Mouse (Mus musculus): ENCODE measurements at regions not wholly inside any gene's neighbourhood (a gene's known extent, or its start where the extent isn't known, plus 50 kb on each side); places are given as distances from the start of the nearest gene placed in this dataset.

DNA sequence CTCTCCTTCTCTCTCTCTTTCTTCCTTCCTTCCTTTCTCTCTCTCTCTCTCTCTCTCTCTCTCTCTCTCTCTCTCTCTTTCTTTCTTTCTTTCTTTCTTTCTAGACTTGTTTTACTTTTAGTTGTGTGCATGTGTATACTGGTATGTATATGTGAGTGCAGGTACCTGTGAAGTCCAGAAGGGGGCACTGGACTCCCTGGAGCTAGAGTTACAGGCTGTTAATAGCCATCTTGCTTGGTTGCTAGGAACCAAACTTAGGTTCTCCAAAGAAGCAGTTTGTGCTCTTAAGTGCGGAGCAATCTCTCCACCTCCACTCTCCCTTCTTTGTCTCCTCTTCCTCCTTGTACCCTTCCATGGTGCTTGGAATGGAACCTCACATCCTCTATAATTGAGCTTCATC is 77.2 kb downstream of the Gm10604 start:
- no peak for DNase-seq (ENCODE audit: low spot score in 2 of 2)

DNA sequence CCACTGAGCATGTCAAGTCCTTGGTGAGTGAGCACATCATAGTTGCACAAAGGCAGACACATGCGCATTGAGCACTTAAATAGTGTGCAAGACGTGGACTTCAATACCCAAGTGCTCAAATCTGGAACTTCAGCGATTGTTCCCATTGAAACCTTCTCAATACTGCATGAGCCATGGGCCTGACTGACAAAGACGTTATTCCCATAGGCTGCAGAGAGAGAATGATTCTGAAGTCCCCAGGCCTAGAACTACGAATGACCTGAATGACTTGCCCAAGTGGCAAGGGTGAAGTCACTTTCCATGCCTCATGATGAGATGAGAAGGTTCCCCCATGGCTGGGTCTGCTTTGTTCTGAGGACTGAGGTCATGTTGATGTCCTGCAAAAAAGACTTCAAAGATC is 77.7 kb downstream of the Gm10604 start:
- no peak for DNase-seq (ENCODE audit: low spot score in 2 of 2)

DNA sequence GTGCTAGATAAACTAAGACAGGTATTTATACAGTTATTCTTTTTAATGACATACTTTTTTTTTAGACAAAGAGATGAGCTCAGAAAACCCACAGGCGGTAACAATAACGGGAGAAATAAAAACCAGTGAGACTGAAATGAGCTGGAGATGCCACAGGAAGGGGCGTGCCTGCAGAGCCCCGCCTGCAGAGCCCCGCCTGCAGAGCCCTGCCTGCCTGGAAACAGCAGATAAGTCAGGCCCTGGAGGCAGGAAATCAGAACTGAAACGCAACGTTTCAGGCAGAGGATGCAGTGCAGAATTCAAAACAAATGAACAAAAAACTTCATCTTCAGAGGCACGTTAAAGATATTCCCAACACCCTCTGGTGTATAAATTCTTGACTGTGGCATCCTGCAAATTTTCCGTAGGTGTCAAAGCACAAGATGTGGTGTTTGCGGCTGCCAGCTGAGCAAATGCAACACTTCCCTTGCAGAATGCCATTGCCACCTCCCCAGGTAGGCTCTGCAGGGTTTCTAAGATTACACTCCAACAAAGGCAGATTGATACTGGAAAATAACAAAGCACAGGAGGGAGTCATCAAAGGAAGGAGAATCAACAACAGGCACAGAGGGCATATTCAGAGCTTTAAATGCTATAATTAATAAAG is 81.0 kb downstream of the Gm10604 start:
- peak in 1 of 2 experiments; percentile 27 for DNase-seq (ENCODE audit: low spot score in 2 of 2)

DNA sequence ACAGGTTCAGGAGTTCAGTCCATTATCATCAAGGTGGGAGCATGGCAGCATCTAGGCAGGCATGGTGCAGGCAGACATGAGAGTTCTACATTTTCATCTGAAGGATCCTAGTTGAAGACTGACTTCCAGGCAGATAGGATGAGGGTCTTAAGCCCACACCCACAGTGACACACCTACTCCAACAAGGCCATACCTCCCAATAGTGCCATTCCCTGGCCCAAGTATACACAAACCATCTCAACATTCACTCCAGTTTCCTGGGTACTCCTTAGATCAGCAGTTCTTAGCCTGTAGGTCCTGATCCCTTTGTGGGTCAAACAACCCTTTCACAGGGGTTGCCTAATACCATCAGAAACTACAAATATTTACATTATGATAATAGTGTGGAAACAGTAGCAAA is 83.8 kb downstream of the Gm10604 start:
- DNase-seq (ENCODE audit: low spot score in 2 of 2), result no peak

DNA sequence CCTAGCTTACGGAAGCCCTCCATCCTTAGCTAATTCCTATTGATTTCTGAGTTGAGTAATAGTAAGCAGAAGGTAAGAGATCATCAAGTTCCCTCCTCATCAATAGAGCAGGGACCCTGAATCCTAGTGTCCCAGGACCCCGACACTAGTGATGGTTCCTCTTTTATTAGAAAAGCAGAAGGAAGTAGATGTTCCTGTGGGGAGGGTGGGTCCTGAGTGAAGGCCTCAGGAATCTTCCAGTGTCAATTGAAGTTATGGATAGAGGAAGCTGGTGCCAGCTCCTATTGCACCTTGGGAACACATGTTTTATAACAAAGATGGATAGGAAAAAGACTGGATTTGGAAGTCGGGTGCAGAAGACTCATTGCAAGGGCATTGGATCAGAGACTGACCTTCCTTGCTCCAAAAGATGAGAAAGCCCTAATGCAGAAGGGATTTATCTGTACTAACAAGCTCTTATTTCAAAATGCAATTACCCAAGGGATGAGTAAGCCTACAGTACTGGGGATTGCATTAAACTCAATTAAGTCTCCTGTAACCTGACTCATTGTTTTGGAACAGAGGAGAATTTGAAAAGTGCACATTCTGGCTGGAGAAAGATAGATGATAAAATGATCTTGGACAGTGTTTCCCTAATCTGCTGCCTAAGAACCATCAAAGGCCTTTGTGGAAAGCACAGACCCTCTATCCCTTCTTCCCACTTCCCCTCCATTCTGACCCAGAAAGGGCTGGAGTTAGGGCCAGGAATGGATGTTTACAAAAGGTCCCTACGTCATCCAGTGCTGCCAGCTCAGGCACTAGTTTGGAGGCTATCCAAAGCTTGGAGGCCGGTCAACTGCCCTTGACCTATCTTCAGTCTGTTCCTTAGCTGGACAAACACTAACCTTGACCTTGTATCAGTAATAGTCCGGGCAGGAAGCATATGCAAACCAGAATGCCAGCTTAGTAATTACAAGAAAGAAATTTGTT is 84.9 kb downstream of the Gm10604 start:
- DNase-seq (ENCODE audit: low spot score in 2 of 2), result no peak

DNA sequence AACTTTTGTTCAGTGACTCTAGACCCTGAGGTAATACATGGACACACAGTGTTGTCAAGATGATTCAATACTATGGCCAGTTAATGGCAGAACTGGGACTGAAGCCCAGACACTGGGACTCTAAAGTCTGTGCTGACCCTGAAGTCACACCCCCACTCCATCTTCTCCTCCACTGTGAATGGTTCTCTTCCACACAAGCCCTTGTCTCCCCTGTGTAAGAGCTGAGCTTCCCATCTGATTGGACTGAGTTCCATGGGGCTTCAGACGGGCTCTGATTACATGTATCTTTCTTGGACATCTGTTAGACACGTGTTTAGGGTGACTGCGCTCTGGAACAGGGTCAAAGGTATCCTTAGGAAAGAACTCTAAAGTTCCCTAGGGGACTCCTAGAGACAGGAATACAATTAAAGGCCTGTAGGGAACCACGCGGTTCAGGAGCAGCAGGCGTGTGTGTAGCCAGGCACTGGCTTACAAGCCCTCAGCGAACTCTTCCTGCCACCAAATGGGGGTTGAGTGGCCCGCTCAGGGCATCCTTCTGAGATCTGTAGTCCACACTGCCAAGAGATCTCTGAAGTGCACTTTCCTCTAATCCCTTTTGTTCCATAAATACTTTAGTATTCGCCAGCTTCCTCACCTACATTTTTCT is 87.4 kb downstream of the Gm10604 start:
- DNase-seq (ENCODE audit: low spot score in 2 of 2), result no peak

DNA sequence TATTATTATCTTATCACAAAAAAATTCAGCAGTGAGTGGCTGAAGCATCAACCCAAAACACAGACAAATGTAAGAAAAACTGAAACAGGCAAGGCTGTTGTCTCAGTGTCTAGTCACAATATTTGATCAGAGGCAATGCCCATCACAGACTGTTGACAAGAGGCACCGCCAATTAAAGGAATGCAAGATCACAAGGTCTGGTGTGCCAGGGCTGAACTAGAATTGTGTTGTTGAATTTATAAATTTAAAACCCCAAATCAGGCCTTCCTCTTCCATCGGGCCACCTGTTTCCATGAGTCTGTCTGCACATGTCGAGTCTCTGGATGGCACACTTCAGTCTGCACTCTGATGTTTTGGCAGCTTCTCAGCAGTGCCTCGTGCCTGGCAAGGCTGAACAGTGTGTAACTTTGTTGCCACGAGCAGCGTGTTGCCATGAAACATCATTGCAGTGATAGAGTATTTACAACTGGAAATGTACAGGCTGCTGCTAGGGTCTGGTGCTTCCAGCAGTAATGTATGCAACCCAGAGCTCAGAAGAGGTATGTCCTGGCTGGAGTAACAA is 91.9 kb downstream of the Gm10604 start:
- DNase-seq (ENCODE audit: low spot score in 2 of 2), result no peak

DNA sequence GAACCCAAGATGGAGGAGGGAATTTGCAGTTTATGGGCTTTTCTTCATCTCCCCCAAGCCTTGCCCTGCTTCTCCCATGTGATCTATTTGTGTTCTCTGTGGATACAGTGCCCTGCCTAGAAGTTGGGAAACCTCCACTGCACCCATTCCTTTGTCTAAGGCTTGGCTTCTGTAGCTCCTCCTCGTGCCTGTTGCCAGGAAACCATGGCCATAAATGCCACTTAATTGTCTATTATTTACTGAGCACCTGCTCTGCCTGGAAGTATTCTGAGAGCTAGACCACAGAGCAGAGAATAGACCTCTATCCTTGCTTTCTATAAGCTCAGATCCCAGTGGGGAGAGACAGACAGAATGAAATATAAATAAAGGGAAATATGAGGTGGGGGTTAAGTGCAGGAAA is 93.7 kb downstream of the Gm10604 start:
- DNase-seq (ENCODE audit: low spot score in 2 of 2), result no peak

DNA sequence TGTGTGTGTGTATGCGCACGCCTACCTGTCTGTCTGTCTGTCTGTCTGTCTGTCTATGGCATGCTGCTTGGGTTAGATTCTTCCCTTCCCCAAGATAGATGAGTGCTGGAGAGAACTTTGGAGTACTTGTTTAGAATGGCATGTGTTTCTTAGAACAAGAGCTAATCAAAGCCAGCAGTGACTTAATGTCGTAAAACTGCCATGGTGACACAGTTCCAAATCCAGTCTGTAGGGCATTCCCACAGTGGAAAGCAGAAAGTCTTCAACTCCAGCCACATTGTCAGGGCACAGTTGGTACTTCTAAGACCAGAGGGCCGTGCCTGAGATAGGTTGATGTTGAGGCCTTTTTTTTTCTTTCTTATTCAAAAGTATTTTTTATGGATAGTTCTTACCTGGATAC is 95.6 kb downstream of the Gm10604 start:
- no peak for DNase-seq (ENCODE audit: low spot score in 2 of 2)

DNA sequence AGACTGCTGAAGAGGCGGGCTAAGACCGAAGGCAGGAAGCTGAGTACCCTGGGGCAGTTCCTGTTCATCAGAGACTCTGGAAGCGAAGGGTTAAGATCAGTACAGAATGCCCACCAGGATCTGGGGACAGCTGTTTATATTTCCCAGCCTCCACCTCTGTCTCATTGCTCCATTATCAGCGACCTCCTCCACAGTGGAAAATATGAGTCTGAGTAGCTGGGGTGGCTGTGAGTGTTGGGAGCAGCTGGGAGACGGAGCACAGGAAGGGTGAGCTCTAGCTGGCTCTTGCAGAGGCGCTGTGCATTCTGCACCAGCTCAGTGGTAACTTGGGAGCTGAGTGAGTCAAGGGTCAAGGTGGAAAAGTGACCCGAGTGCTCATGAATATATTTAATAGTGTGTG is 96.2 kb downstream of the Gm10604 start:
- no peak for DNase-seq (ENCODE audit: low spot score in 2 of 2)

DNA sequence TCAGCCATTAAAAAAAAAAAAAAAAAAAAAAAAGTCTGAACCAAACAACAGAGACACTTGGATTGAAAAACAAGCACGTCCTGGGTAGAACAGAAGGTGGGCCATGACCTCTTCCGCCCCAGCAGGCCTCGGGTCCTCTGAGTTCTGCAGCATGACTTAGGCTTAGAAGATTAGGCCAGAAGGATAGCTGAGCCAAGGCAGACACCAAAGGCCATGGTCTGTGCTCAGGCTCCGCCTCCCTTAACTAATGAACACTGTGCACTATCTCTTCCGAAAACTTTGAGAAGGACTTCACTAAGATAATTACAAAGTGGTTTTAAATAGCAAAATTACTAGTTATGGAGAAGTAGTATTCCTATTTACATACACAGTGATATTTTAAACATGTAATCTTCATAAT is 97.8 kb downstream of the Gm10604 start:
- no peak for DNase-seq (ENCODE audit: low spot score in 2 of 2)

DNA sequence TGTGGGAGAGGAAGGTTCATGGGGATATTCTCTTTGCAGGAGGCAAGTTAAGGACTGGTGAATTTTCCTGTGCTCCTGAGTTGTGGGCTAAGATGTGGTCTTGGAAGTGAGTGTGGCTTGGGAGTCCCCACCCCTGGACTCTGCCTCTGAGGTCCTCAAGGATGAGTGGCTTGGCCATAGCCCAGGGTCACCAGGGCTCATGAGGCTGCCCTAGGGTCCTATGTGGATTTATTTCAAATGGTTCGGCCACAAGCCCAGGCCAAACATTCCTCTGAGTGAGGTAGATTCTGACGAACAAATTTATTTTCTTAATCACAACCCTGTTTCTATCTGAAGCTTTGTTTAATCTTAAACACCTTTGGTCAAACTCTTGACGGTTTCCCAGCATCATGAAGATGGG is 98.4 kb downstream of the Gm10604 start:
- DNase-seq (ENCODE audit: low spot score in 2 of 2), result no peak

DNA sequence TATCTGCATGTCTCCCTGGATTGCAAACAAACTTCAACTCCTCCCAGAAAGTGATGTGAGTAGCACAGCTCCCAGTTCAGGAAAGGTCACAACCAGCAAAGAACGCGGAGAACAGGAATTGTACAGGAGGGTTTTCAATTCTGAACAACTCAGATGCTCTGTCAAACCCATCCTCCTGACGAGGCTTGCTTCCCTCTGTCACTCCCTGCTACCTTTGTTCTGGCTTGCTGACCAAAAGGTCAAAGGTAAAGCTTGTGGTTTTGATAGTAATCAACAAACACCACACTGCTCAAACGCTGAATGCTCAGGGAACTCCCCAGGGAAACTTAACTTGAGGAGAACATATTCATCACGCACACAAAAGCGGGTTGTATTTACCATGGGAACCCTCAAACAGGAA is 102.4 kb downstream of the Gm10604 start:
- DNase-seq (ENCODE audit: low spot score in 2 of 2), result no peak

DNA sequence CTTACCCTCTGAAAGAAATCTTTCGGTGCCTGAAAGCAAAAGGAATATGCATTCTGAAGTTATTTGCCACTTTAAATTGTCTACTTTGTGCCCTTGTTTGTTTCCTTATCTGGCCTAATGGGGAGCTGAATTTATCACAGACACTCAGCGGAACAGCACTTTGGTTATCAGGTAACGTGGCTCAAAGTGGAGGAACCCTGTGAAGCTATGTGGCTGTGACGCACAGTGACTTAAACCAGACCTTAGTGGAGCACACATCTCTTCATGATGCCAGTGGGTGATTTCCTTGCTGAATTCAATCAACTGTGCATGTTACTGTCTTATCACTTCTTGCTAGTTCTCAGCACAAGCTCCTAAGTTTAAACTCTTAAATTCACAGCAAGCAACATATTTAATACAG is 103.1 kb downstream of the Gm10604 start:
- DNase-seq (ENCODE audit: low spot score in 2 of 2), result no peak

DNA sequence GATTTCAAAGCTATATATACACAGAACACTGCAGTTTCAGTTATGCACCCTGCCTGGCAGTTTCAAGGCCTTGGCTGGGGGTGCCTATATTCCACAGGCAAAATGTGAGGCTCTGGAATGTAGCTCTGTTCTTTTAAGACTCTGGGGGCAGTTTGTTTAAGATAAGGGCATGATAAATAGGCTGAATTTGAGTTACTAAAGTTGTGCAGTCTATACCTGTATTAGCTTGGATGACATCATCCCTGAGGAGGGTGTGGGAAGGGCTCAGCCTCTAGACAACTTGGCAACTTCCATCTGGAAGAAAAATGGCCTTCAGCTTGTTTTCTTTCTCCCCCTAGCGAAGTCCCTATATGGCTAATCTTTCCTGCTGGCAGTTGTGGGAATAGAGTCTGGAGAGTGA is 105.1 kb downstream of the Gm10604 start:
- DNase-seq (ENCODE audit: low spot score in 2 of 2), result no peak

DNA sequence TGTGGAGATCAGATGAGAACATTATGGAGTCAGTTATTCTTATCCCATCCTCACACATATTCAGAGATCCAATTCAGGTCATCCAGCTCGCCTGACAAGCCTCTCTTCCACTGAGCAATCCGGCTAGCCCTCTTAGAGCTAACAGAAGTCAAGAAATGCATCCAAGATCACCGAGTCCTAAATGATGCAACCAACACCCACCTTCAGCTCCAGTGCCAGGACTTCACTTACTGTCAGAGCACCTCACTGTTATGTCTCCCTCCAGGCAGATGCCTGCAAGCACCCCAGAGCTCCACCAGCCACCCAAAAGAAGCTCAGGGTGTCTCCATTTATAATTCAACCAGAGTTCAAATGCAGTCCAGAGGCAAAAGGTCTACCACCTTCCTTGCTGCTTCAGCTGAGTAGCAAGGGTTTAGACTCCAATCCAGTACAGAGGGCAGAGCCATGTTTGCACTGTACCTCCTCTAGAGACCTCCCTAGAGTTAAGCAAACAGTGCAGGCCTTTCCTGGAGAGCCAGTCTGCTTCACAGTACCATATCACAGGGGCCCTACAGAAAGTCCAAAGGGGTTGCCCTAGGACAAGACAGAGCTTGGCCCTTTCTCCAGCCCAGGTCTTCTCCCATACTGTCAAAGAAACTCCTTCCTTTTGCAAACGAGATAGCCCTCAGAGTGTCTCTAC is 106.3 kb downstream of the Gm10604 start:
- DNase-seq (ENCODE audit: low spot score in 2 of 2), result no peak

DNA sequence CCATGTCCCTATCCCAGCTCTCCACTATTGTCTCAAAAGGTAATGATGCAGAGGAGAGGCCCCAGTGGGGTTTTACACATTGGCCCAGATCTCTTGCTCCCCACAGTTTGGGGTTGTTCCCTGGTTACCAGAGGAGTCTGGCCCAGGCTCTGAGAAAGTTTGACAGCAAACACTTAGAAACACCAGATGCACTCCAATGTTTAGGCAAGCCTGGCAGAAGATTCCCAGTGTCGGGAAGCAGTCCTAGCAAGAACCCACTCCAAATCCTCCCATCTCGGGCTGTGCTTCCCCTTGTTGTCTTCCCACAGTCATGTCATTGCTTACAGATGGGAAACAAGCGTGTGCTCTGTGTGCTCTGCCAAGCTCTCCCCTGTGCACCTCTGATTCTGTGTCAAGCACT is 109.0 kb downstream of the Gm10604 start:
- DNase-seq (ENCODE audit: low spot score in 2 of 2), result no peak

DNA sequence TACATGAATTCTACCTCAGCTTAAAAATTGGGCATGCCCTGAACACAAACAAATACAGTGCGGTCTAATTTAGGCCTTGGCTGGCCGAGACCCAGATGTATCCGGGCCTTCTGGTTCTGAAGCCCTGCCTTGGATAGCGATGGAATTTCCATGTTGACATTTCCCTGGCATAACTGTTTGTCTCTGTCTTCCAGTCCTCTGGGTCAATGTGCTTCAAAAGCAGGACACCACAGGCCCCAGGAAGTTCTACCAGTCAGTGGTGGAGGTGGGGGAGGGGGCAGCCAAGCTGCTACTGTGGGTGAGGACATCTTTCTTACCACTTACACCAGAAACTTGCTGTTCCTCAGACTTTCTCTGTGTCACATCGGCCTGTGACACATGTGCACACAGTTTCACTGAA is 111.3 kb downstream of the Gm10604 start:
- no peak for DNase-seq (ENCODE audit: low spot score in 2 of 2)

DNA sequence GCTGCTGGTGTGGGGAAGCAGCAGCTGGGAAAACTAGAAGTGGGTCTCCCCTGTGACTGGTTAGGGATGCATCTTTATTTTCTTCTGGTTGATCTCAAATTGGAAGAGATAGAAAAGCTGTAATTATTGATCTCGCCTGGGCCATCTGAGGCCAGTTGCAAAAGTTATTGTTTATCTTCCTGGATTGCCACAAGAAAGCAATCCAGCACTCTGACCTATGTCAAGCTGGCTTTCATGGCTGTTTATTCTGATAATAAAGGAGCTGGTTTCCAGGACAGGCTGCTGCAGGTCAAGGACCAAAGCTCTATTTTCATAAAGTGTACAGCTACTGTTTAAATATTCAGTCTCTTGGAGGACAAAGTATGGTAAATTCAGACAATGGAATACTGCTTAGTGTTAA is 112.5 kb downstream of the Gm10604 start:
- DNase-seq (ENCODE audit: low spot score in 2 of 2), result no peak

Data from spleen, postnatal 4 days (tissue).